Mouse (Mus musculus) kidney, postnatal 10 days (tissue): ENCODE measurements at regions not wholly inside any gene's neighbourhood (a gene's known extent, or its start where the extent isn't known, plus 50 kb on each side); places are given as distances from the start of the nearest gene placed in this dataset.
A peak's percentile ranks its signal among the peaks of the same experiment; 100 is the strongest.

Source experiments
- DNase-seq: peaks from one replicate; pipeline ENCODE4 v3.0.0; 2021; ENCODE audit warnings: mixed read lengths

GRCm38 (mm10) chr13:53900406-53901025 lies 155.0 kb downstream of the Drd1 start:
- DNase-seq: peak; percentile 49

GRCm38 (mm10) chr13:53898351-53898750 lies 157.2 kb downstream of the Drd1 start:
- DNase-seq: no peak

- DNase-seq: no peak
These were observed 158.3 kb downstream of the Drd1 start for GRCm38 (mm10) chr13:53897176-53897575.

- DNase-seq: peak; percentile 21
These were observed 167.1 kb downstream of the Drd1 start for GRCm38 (mm10) chr13:53888411-53888810.

GRCm38 (mm10) chr13:53885756-53886155 lies 169.7 kb downstream of the Drd1 start:
- no peak for DNase-seq

- DNase-seq: no peak
These were observed 172.3 kb downstream of the Drd1 start for GRCm38 (mm10) chr13:53883206-53883605.

GRCm38 (mm10) chr13:53880466-53881250 lies 174.8 kb downstream of the Drd1 start:
- DNase-seq: no peak

GRCm38 (mm10) chr13:53875546-53875945 lies 180.0 kb downstream of the Drd1 start:
- no peak for DNase-seq

- no peak for DNase-seq
These were observed 190.2 kb downstream of the Drd1 start for GRCm38 (mm10) chr13:53865323-53865722.

GRCm38 (mm10) chr13:53862336-53862735 lies 193.2 kb downstream of the Drd1 start:
- no peak for DNase-seq

GRCm38 (mm10) chr13:53854196-53854595 lies 201.3 kb downstream of the Drd1 start:
- no peak for DNase-seq

GRCm38 (mm10) chr13:53850146-53850545 lies 205.4 kb downstream of the Drd1 start:
- no peak for DNase-seq

GRCm38 (mm10) chr13:53846221-53846620 lies 209.3 kb downstream of the Drd1 start:
- no peak for DNase-seq

GRCm38 (mm10) chr13:53845786-53846185 lies 209.7 kb downstream of the Drd1 start:
- DNase-seq: no peak

GRCm38 (mm10) chr13:53825957-53826580 lies 229.4 kb downstream of the Drd1 start:
- DNase-seq: no peak

- DNase-seq: peak; percentile 21
These were observed 233.4 kb downstream of the Drd1 start for GRCm38 (mm10) chr13:53822061-53822460.

GRCm38 (mm10) chr13:53815629-53816028 lies 239.9 kb downstream of the Drd1 start:
- DNase-seq: no peak

GRCm38 (mm10) chr13:53814088-53814487 lies 241.4 kb downstream of the Drd1 start:
- DNase-seq: no peak

GRCm38 (mm10) chr13:53811862-53812261 lies 243.6 kb downstream of the Drd1 start:
- peak; percentile 49 for DNase-seq

- no peak for DNase-seq
These were observed 244.4 kb downstream of the Drd1 start for GRCm38 (mm10) chr13:53811151-53811550.

GRCm38 (mm10) chr13:53807791-53808525 lies 247.5 kb downstream of the Drd1 start:
- DNase-seq: no peak

- no peak for DNase-seq
These were observed 249.6 kb downstream of the Drd1 start for GRCm38 (mm10) chr13:53805872-53806271.

- no peak for DNase-seq
These were observed 254.5 kb downstream of the Drd1 start for GRCm38 (mm10) chr13:53800978-53801377.
